Mouse (Mus musculus) C2C12 (cell line): ENCODE data around the gene Pfkfb4. TPM values are rescaled to one million over a fixed set of nuclear protein-coding genes. Genes with fewer than 3 reads are reported as not detected.

ENCODE experiments used
- H3K27me3 ChIP-seq: one replicate; pipeline ENCODE4 v1.6.1; 2011; ENCODE audit not compliant: control insufficient read depth, insufficient read depth, insufficient read length
- H3K36me3 ChIP-seq: one replicate; pipeline ENCODE4 v1.6.1; 2011; ENCODE audit not compliant: control insufficient read depth, insufficient read depth
- H3K4me3 ChIP-seq: one replicate; pipeline ENCODE4 v1.5.1; 2011; ENCODE audit warnings: mild to moderate bottlenecking, control low read depth; ENCODE audit not compliant: poor library complexity, insufficient read depth, severe bottlenecking
- H3K79me2 ChIP-seq: one replicate; pipeline ENCODE4 v1.6.1; 2011; ENCODE audit not compliant: control insufficient read depth, insufficient read depth
- H3K79me3 ChIP-seq: one replicate; pipeline ENCODE4 v1.6.1; 2011; ENCODE audit warnings: low read depth, control low read depth
- H3ac ChIP-seq: one replicate; pipeline ENCODE3; 2011; ENCODE audit warnings: low read depth; ENCODE audit not compliant: control insufficient read depth, insufficient read length
- CEBPB ChIP-seq: IDR thresholded peaks from one replicate; pipeline ENCODE4 v1.6.1; 2011; ENCODE audit warnings: low read depth, mild to moderate bottlenecking, control low read depth, moderate library complexity
- CTCF ChIP-seq: IDR thresholded peaks from one replicate; pipeline ENCODE4 v1.5.1; 2011; ENCODE audit not compliant: control insufficient read depth, insufficient read depth, insufficient read length
- FOSL1 ChIP-seq: IDR thresholded peaks from one replicate; pipeline ENCODE4 v1.8.0; 2011; ENCODE audit warnings: mild to moderate bottlenecking, low read length; ENCODE audit not compliant: poor library complexity, insufficient read depth, severe bottlenecking
- MAX ChIP-seq: IDR thresholded peaks from one replicate; pipeline ENCODE4 v1.6.1; 2011; ENCODE audit warnings: mild to moderate bottlenecking, control low read depth
- MYOD1 ChIP-seq: IDR thresholded peaks from one replicate; pipeline ENCODE4 v1.6.1; 2011; ENCODE audit warnings: low read depth; ENCODE audit not compliant: control insufficient read depth, insufficient read length
- MYOG ChIP-seq: IDR thresholded peaks from one replicate; pipeline ENCODE4 v1.6.1; 2011; ENCODE audit not compliant: control insufficient read depth, insufficient read length; ENCODE audit errors: extremely low read depth
- USF1 ChIP-seq: IDR thresholded peaks from one replicate; pipeline ENCODE4 v1.6.1; 2011; ENCODE audit warnings: low read depth, mild to moderate bottlenecking, control low read depth, moderate library complexity
- polyA plus RNA-seq: library from polyadenylated mRNA; unstranded; fragments of >200 nt; fragmentation: generic; extraction: Trizol; gene quantifications from one replicate; pipeline ENCODE4 v1.2.1, GENCODE M21; 2012; ENCODE audit warnings: missing spikeins

Pfkfb4 gene
- polyA plus RNA-seq, 1 experiment: 6.7 TPM

GRCm38 (mm10) chr9:108976483-108976882, 15.1 kb upstream of the Pfkfb4 start:
- H3ac ChIP-seq: no peak overlapping the region
- no peak for TF ChIP-seq MYOD1
- TF ChIP-seq MAX: no peak
- TF ChIP-seq USF1: no peak
- TF ChIP-seq MYOG: no peak
- no peak for TF ChIP-seq FOSL1
- TF ChIP-seq CEBPB: no peak
- no peak for TF ChIP-seq CTCF
- H3K27me3 ChIP-seq: no peaks in the 10 kb centered on the region
- H3K79me2 ChIP-seq: peaks cover 12% of the 10 kb centered on the region
- no peak overlapping the region for H3K4me3 ChIP-seq
- H3K79me3 ChIP-seq: peaks cover 5% of the 10 kb centered on the region
- peaks cover 49% of the 10 kb centered on the region for H3K36me3 ChIP-seq

GRCm38 (mm10) chr9:108977966-108978365, 13.6 kb upstream of the Pfkfb4 start:
- Histone ChIP-seq H3K36me3 (peaks cover 54% of the 10 kb centered on the region), H3K79me3 (peaks cover 5% of the 10 kb centered on the region), H3ac (no peak overlapping the region), H3K79me2 (peaks cover 12% of the 10 kb centered on the region), H3K27me3 (no peaks in the 10 kb centered on the region), H3K4me3 (no peak overlapping the region)
- TF ChIP-seq USF1 (no peak), FOSL1 (peak; percentile 87), MAX (peak; percentile 94), CEBPB (no peak), MYOD1 (peak; percentile 63)

GRCm38 (mm10) chr9:108982498-108982897, 9.1 kb upstream of the Pfkfb4 start:
- H3K79me3 ChIP-seq: peaks cover 5% of the 10 kb centered on the region

GRCm38 (mm10) chr9:108983209-108983608, 8.4 kb upstream of the Pfkfb4 start:
- no peak overlapping the region for H3ac ChIP-seq
- H3K79me3 ChIP-seq: peaks cover 5% of the 10 kb centered on the region
- peaks cover 20% of the 10 kb centered on the region for H3K79me2 ChIP-seq
- TF ChIP-seq MAX (no peak), CEBPB (no peak), CTCF (no peak), MYOG (no peak), FOSL1 (no peak), MYOD1 (no peak), USF1 (no peak)
- no peak overlapping the region for H3K4me3 ChIP-seq
- no peaks in the 10 kb centered on the region for H3K27me3 ChIP-seq
- peaks cover 62% of the 10 kb centered on the region for H3K36me3 ChIP-seq

More at GRCm38 (mm10) chr9:108982498-108982897, 9.1 kb upstream of the Pfkfb4 start:
- Histone ChIP-seq H3ac (peak overlapping the region; percentile 38), H3K79me2 (peaks cover 20% of the 10 kb centered on the region), H3K4me3 (no peak overlapping the region), H3K27me3 (no peaks in the 10 kb centered on the region), H3K36me3 (peaks cover 61% of the 10 kb centered on the region)
- TF ChIP-seq CEBPB: no peak
- peak; percentile 40 for TF ChIP-seq MYOD1
- peak; percentile 89 for TF ChIP-seq FOSL1

- H3ac ChIP-seq: no peak within 1 kb of the TSS
- TF ChIP-seq MYOD1 (no peak), MYOG (no peak), USF1 (no peak), CTCF (no peak), MAX (no peak), FOSL1 (no peak), CEBPB (no peak)
- no peaks in the 10 kb centered on the region for H3K27me3 ChIP-seq
- H3K79me3 ChIP-seq: peaks cover 3% of the 10 kb centered on the region
- no peak within 1 kb of the TSS for H3K4me3 ChIP-seq
- peaks cover 8% of the 10 kb centered on the region for H3K79me2 ChIP-seq
- peaks cover 47% of the 10 kb centered on the region for H3K36me3 ChIP-seq
Observed at GRCm38 (mm10) chr9:108985710-108986109, 5.9 kb upstream of the Pfkfb4 start, which contains the start of gene Ucn2. TSS of gene Ucn2 (plus strand) at chr9:108986010.

GRCm38 (mm10) chr9:108987704-108988350, 3.8 kb upstream of the Pfkfb4 start:
- no peaks in the 10 kb centered on the region for H3K27me3 ChIP-seq
- H3K36me3 ChIP-seq: peaks cover 33% of the 10 kb centered on the region
- no peak overlapping the region for H3K4me3 ChIP-seq
- H3K79me2 ChIP-seq: peaks cover 19% of the 10 kb centered on the region
- H3ac ChIP-seq: no peak overlapping the region
- H3K79me3 ChIP-seq: peaks cover 2% of the 10 kb centered on the region
- TF ChIP-seq CTCF (no peak), USF1 (no peak), MYOD1 (no peak), MAX (no peak), MYOG (no peak), CEBPB (no peak), FOSL1 (no peak)
